Mouse (Mus musculus): Measurements from ENCODE around the gene Tpx2. TPM values are rescaled to one million over a fixed set of nuclear protein-coding genes. Genes with fewer than 3 reads are reported as not detected.

Tpx2 gene
- polyA plus RNA-seq, 1 experiment from 2014 or later, result 81.5 TPM

GRCm38 (mm10) chr2:152824438-152825167 lies 23.2 kb upstream of the Tpx2 start:
- 86% methylated on average over 3 of the region's 3 CpGs for WGBS
- Histone ChIP-seq H3K4me1 (ENCODE audit: control insufficient read depth, insufficient read depth, low read length) (peaks cover 60% of the 10 kb centered on the region), H3K4me3 (ENCODE audit: low read depth, low read length) (no peak overlapping the region), H3K27ac (ENCODE audit: low read depth, low read length) (no peak overlapping the region), H3K9me3 (replicated peaks; ENCODE audit: control insufficient read depth, low read length) (no peaks in the 10 kb centered on the region), H3K4me2 (ENCODE audit: low read length) (no peak overlapping the region; the same call in 1 of the 2 replicates), H3K36me3 (ENCODE audit: control insufficient read depth, insufficient read depth, low read length) (peaks cover 37% of the 10 kb centered on the region), H3K9ac (ENCODE audit: low read length) (no peak overlapping the region), H3K27me3 (replicated peaks; ENCODE audit: control insufficient read depth, insufficient read depth, low read length) (no peaks in the 10 kb centered on the region)
- DNase-seq (ENCODE audit: low spot score), result no peak
- no peak for ATAC-seq

- H3K4me2 ChIP-seq (ENCODE audit: low read length), result peak overlapping the region; percentile 5; the same call in 1 of the 2 replicates
- WGBS, result 79% methylated on average over 4 of the region's 4 CpGs
These were observed 22.5 kb upstream of the Tpx2 start for GRCm38 (mm10) chr2:152825168-152825697.

GRCm38 (mm10) chr2:152825713-152826112 lies 22.1 kb upstream of the Tpx2 start:
- Histone ChIP-seq H3K4me3 (ENCODE audit: low read depth, low read length) (no peak overlapping the region), H3K27me3 (replicated peaks; ENCODE audit: control insufficient read depth, insufficient read depth, low read length) (no peaks in the 10 kb centered on the region), H3K9me3 (replicated peaks; ENCODE audit: control insufficient read depth, low read length) (no peaks in the 10 kb centered on the region), H3K4me1 (ENCODE audit: control insufficient read depth, insufficient read depth, low read length) (peaks cover 52% of the 10 kb centered on the region), H3K36me3 (ENCODE audit: control insufficient read depth, insufficient read depth, low read length) (peaks cover 28% of the 10 kb centered on the region), H3K27ac (ENCODE audit: low read depth, low read length) (no peak overlapping the region), H3K4me2 (ENCODE audit: low read length) (peak overlapping the region; percentile 80; the same call in 1 of the 2 replicates), H3K9ac (ENCODE audit: low read length) (no peak overlapping the region)
- WGBS, result 77% methylated on average over 2 of the region's 2 CpGs
- no peak for ATAC-seq
- DNase-seq (ENCODE audit: low spot score), result no peak

More at GRCm38 (mm10) chr2:152825168-152825697, 22.5 kb upstream of the Tpx2 start:
- no peaks in the 10 kb centered on the region for H3K27me3 ChIP-seq (replicated peaks; ENCODE audit: control insufficient read depth, insufficient read depth, low read length)
- ATAC-seq (no peak), DNase-seq (ENCODE audit: low spot score) (no peak)
- peaks cover 32% of the 10 kb centered on the region for H3K36me3 ChIP-seq (ENCODE audit: control insufficient read depth, insufficient read depth, low read length)
- H3K9ac ChIP-seq (ENCODE audit: low read length), result no peak overlapping the region
- H3K9me3 ChIP-seq (replicated peaks; ENCODE audit: control insufficient read depth, low read length), result no peaks in the 10 kb centered on the region
- no peak overlapping the region for H3K4me3 ChIP-seq (ENCODE audit: low read depth, low read length)
- peaks cover 57% of the 10 kb centered on the region for H3K4me1 ChIP-seq (ENCODE audit: control insufficient read depth, insufficient read depth, low read length)
- H3K27ac ChIP-seq (ENCODE audit: low read depth, low read length), result no peak overlapping the region

- no peaks in the 10 kb centered on the region for H3K27me3 ChIP-seq (replicated peaks; ENCODE audit: control insufficient read depth, insufficient read depth, low read length)
- H3K4me2 ChIP-seq (ENCODE audit: low read length), result peak overlapping the region; percentile 80
- H3K36me3 ChIP-seq (ENCODE audit: control insufficient read depth, insufficient read depth, low read length), result peaks cover 22% of the 10 kb centered on the region
- H3K27ac ChIP-seq (ENCODE audit: low read depth, low read length), result no peak overlapping the region
- H3K9ac ChIP-seq (ENCODE audit: low read length), result 0 out of 2 replicates have a peak overlapping the region, but pooled peaks have one; percentile 21
- no peak overlapping the region for H3K4me3 ChIP-seq (ENCODE audit: low read depth, low read length)
- ATAC-seq (no peak), DNase-seq (ENCODE audit: low spot score) (no peak)
- peaks cover 52% of the 10 kb centered on the region for H3K4me1 ChIP-seq (ENCODE audit: control insufficient read depth, insufficient read depth, low read length)
- no peaks in the 10 kb centered on the region for H3K9me3 ChIP-seq (replicated peaks; ENCODE audit: control insufficient read depth, low read length)
- 70% methylated on average over 3 of the region's 3 CpGs for WGBS
These were observed 21.3 kb upstream of the Tpx2 start for GRCm38 (mm10) chr2:152826481-152826880.

GRCm38 (mm10) chr2:152827321-152828010 lies 20.3 kb upstream of the Tpx2 start:
- peak overlapping the region; percentile 97 for H3K9ac ChIP-seq (ENCODE audit: low read length)
- peaks cover 52% of the 10 kb centered on the region for H3K4me1 ChIP-seq (ENCODE audit: control insufficient read depth, insufficient read depth, low read length)
- ATAC-seq, result no peak
- no peak for DNase-seq (ENCODE audit: low spot score)
- peak overlapping the region; percentile 80 for H3K4me2 ChIP-seq (ENCODE audit: low read length)
- WGBS, result 91% methylated on average over 8 of the region's 8 CpGs
- H3K9me3 ChIP-seq (replicated peaks; ENCODE audit: control insufficient read depth, low read length), result no peaks in the 10 kb centered on the region
- H3K27me3 ChIP-seq (replicated peaks; ENCODE audit: control insufficient read depth, insufficient read depth, low read length), result no peaks in the 10 kb centered on the region
- no peak overlapping the region for H3K27ac ChIP-seq (ENCODE audit: low read depth, low read length)
- H3K4me3 ChIP-seq (ENCODE audit: low read depth, low read length), result peak overlapping the region; percentile 85
- H3K36me3 ChIP-seq (ENCODE audit: control insufficient read depth, insufficient read depth, low read length), result peaks cover 19% of the 10 kb centered on the region

DNA sequence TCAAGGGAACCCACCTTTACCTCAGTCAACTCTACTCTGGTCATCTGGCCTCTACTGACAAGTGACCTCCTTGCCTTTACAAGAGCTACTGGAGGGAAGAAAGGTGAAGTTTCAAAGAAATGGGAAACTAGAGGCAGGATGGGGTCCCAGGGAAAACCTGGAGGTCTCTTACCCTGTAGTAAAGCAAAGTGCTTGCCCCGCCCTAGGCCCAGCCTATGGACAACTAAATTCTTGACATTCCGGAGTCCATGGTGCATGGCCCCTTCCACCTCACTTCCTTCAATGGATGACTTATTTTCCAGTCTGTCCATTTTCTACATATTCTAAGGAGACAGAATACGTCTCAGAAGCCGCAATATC lies 19.8 kb upstream of the Tpx2 start:
- Histone ChIP-seq H3K9ac (ENCODE audit: low read length) (peak overlapping the region; percentile 97), H3K4me3 (ENCODE audit: low read depth, low read length) (peak overlapping the region; percentile 85), H3K4me1 (ENCODE audit: control insufficient read depth, insufficient read depth, low read length) (peaks cover 52% of the 10 kb centered on the region), H3K27ac (ENCODE audit: low read depth, low read length) (no peak overlapping the region), H3K27me3 (replicated peaks; ENCODE audit: control insufficient read depth, insufficient read depth, low read length) (no peaks in the 10 kb centered on the region), H3K36me3 (ENCODE audit: control insufficient read depth, insufficient read depth, low read length) (peaks cover 19% of the 10 kb centered on the region), H3K9me3 (replicated peaks; ENCODE audit: control insufficient read depth, low read length) (no peaks in the 10 kb centered on the region), H3K4me2 (ENCODE audit: low read length) (peak overlapping the region; percentile 80)
- ATAC-seq (no peak), DNase-seq (ENCODE audit: low spot score) (no peak)
- 83% methylated on average over 4 of the region's 4 CpGs for WGBS

- no peak overlapping the region for H3K27ac ChIP-seq (ENCODE audit: low read depth, low read length)
- H3K4me3 ChIP-seq (ENCODE audit: low read depth, low read length), result peak overlapping the region; percentile 85
- 77% methylated on average over 1 of the region's 1 CpGs for WGBS
- peak overlapping the region; percentile 97 for H3K9ac ChIP-seq (ENCODE audit: low read length)
- peaks cover 52% of the 10 kb centered on the region for H3K4me1 ChIP-seq (ENCODE audit: control insufficient read depth, insufficient read depth, low read length)
- ATAC-seq (no peak), DNase-seq (ENCODE audit: low spot score) (no peak)
- H3K27me3 ChIP-seq (replicated peaks; ENCODE audit: control insufficient read depth, insufficient read depth, low read length), result no peaks in the 10 kb centered on the region
- no peaks in the 10 kb centered on the region for H3K9me3 ChIP-seq (replicated peaks; ENCODE audit: control insufficient read depth, low read length)
- H3K4me2 ChIP-seq (ENCODE audit: low read length), result peak overlapping the region; percentile 80
- H3K36me3 ChIP-seq (ENCODE audit: control insufficient read depth, insufficient read depth, low read length), result peaks cover 19% of the 10 kb centered on the region
These were observed 19.2 kb upstream of the Tpx2 start for GRCm38 (mm10) chr2:152828532-152828931.

DNA sequence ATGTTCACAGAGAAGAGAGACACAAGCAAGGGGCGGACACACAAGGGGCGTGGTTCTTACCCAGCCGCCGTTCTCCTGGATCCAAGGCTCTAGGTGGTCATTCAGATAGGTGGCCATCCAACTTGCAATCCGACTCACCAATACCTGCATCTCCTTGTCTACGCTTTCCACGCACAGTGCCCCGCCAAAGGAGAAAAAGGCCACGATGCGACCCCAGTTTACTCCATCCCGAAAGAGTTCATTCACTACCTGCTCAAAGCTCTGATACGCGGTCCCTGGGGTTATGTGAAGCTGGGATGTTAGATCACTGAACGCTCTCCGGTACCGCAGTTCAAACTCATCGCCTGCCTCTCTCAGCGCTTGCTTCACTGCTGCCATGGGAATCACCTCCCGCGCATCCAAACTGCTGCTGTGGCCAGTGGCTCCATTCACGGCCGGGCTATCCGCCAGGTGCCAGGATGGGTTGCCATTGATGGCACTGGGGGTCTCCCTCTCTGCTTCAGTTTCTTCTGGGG lies 18.3 kb upstream of the Tpx2 start:
- Histone ChIP-seq H3K4me2 (ENCODE audit: low read length) (peak overlapping the region; percentile 80), H3K36me3 (ENCODE audit: control insufficient read depth, insufficient read depth, low read length) (peaks cover 13% of the 10 kb centered on the region), H3K9ac (ENCODE audit: low read length) (peak overlapping the region; percentile 97), H3K27me3 (replicated peaks; ENCODE audit: control insufficient read depth, insufficient read depth, low read length) (no peaks in the 10 kb centered on the region), H3K27ac (ENCODE audit: low read depth, low read length) (peak overlapping the region; percentile 99; the same call in 1 of the 2 replicates), H3K9me3 (replicated peaks; ENCODE audit: control insufficient read depth, low read length) (no peaks in the 10 kb centered on the region), H3K4me3 (ENCODE audit: low read depth, low read length) (peak overlapping the region; percentile 85), H3K4me1 (ENCODE audit: control insufficient read depth, insufficient read depth, low read length) (peaks cover 45% of the 10 kb centered on the region)
- WGBS, result 84% methylated on average over 23 of the region's 23 CpGs
- peak; percentile 26 for DNase-seq (ENCODE audit: low spot score)
- no peak for ATAC-seq

All from forebrain, embryonic 14.5 days (tissue).